Mouse (Mus musculus) gastrocnemius, postnatal 25 days (tissue): ENCODE data around the gene Tspan4. TPM values are rescaled to one million over a fixed set of nuclear protein-coding genes. Genes with fewer than 3 reads are reported as not detected.

Experiments used
- total RNA-seq, 2 experiments: library from RNA; stranded (reverse); gene quantifications; 1 replicate in 1 of 2; 2 replicates in 1 of 2; pipeline ENCODE4 v1.2.3; 2021

The Tspan4 gene
- total RNA-seq, 2 experiments from 2014 or later = 5.6 to 16.5 TPM

Other genes with a start within 250 kb of the Tspan4 start
- gene Phrf1, start 246.5 kb upstream of the Tspan4 start, total RNA-seq = 10 to 100 TPM; 17.3 to 21.4 TPM
- 1 to 10 TPM; 1.1 to 1.2 TPM for gene Irf7, start 208.8 kb upstream of the Tspan4 start, total RNA-seq
- gene Cdhr5, start 198.5 kb upstream of the Tspan4 start, total RNA-seq = under 1 TPM; 0.16 to 0.28 TPM
- gene Sct, start 196.1 kb upstream of the Tspan4 start, total RNA-seq = under 1 TPM in 1 of 2 experiments, not detected in 1; 0.56 TPM
- under 1 TPM in 1 of 2 experiments, not detected in 1; 0.23 TPM for gene Drd4, start 183.2 kb upstream of the Tspan4 start, total RNA-seq
- 10 to 100 TPM; 11.2 to 11.7 TPM for gene Deaf1, start 147.6 kb upstream of the Tspan4 start, total RNA-seq
- gene Tmem80, start 147.5 kb upstream of the Tspan4 start, total RNA-seq = 10 to 100 TPM; 11.0 to 11.5 TPM
- gene Eps8l2, start 136.4 kb upstream of the Tspan4 start, total RNA-seq = 1 to 10 TPM; 1.5 to 2.1 TPM
- gene Taldo1, start 83.0 kb upstream of the Tspan4 start, total RNA-seq = 10 to 100 TPM; 78.9 to 91.3 TPM
- gene Gatd1, start 61.1 kb upstream of the Tspan4 start, total RNA-seq = 1 to 10 TPM; 5.2 to 6.7 TPM
- gene Cend1, start 45.7 kb upstream of the Tspan4 start, total RNA-seq = under 1 TPM; 0.38 to 0.75 TPM
- 10 to 100 TPM; 17.1 to 32.9 TPM for gene Slc25a22, start 37.3 kb upstream of the Tspan4 start, total RNA-seq
- under 1 TPM; 0.18 to 0.75 TPM for gene Pidd1, start 31.2 kb upstream of the Tspan4 start, total RNA-seq
- gene Rplp2, start 27.9 kb upstream of the Tspan4 start, total RNA-seq = 100 to 1,000 TPM; 531 to 541 TPM
- gene Pnpla2, start 20.0 kb upstream of the Tspan4 start, total RNA-seq = 100 to 1,000 TPM; 265 to 357 TPM
- 1 to 10 TPM; 3.9 to 7.0 TPM for gene Cracr2b, start 14.1 kb upstream of the Tspan4 start, total RNA-seq
- gene Cd151, start 7.8 kb upstream of the Tspan4 start, total RNA-seq = 10 to 100 TPM; 67.7 to 87.4 TPM
- gene Polr2l, start 108 bp upstream of the Tspan4 start, total RNA-seq = 10 to 100 TPM; 55.2 to 56.0 TPM
- gene Chid1, start 64.6 kb downstream of the Tspan4 start, total RNA-seq = 10 to 100 TPM; 14.5 to 18.4 TPM
- gene Ap2a2, start 86.9 kb downstream of the Tspan4 start, total RNA-seq = 10 to 100 TPM; 42.9 to 45.5 TPM
- not detected for gene Muc6, start 180.1 kb downstream of the Tspan4 start, total RNA-seq
- gene Muc2, start 215.1 kb downstream of the Tspan4 start, total RNA-seq = under 1 TPM in 1 of 2 experiments, not detected in 1; 0.10 TPM